Mouse (Mus musculus) erythroblast, adult 5-6 weeks (primary cell): ENCODE data around the gene Pde2a. TPM values are rescaled to one million over a fixed set of nuclear protein-coding genes. Genes with fewer than 3 reads are reported as not detected.

ENCODE experiments used
- ATAC-seq: replicated peaks from 2 replicates; pipeline ENCODE4 v1.8.0; 2016; ENCODE audit warnings: moderate number of reproducible peaks, mild to moderate bottlenecking, moderate TSS enrichment, inconsistent platforms; ENCODE audit not compliant: poor library complexity, low FRiP score, severe bottlenecking
- total RNA-seq, 2 experiments: library from RNA; stranded (forward) in 1 of 2; stranded (reverse) in 1 of 2; fragments of 150-400 nt in 1 of 2; fragments of 200-764, 138-1000 nt in 1 of 2; gene quantifications; 2 replicates each; pipeline versions ENCODE4 v1.2.3 to v1.2.4; 2015 to 2017; ENCODE audit warnings: low replicate concordance in 2 of 2

The Pde2a gene
- total RNA-seq, 2 experiments from 2014 or later = 16.4 to 17.5 TPM

DNA sequence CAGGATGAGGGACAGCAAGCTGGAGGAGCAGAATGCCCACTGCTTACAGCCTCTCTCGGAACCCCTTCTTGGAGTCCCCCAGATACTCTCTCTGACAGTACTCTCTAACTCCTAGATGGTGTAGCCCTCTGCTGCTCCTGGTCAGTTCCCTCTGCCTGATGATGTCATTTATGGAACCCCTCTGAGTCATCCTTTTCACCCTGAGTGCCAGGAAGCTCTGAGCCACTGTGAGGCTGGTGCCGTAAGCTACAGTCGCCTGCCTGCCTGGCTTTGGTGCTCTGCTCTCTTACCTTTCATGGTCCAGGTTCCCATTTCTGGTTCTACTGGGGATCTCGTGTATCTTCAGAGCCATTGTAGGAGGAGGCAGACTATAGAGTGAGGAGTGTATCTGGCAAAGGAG is 24.3 kb upstream of the Pde2a start:
- ATAC-seq = no peak

DNA sequence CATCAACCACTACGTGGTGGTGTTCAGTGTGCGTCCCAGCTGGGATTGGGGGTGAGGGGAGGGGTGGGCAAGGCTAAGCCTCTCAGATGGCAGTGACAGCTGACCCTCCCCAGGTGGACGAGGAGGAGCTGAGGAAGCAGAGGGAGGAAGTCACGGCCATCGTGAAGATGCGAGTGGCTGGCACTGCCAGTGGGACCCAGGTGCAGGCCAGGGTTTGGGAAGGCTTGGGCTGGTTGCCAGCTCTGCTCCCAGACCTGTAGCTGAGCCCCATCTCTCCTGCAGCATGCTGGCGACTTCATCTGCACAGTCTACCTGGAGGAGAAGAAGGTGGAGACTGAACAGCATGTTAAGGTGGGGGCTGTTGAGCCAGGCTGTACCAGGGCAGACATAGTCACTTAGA is 20.0 kb upstream of the Pde2a start:
- ATAC-seq = no peak

- no peak for ATAC-seq
Measured at GRCm38 (mm10) chr7:101403831-101404230, 17.7 kb upstream of the Pde2a start.

DNA sequence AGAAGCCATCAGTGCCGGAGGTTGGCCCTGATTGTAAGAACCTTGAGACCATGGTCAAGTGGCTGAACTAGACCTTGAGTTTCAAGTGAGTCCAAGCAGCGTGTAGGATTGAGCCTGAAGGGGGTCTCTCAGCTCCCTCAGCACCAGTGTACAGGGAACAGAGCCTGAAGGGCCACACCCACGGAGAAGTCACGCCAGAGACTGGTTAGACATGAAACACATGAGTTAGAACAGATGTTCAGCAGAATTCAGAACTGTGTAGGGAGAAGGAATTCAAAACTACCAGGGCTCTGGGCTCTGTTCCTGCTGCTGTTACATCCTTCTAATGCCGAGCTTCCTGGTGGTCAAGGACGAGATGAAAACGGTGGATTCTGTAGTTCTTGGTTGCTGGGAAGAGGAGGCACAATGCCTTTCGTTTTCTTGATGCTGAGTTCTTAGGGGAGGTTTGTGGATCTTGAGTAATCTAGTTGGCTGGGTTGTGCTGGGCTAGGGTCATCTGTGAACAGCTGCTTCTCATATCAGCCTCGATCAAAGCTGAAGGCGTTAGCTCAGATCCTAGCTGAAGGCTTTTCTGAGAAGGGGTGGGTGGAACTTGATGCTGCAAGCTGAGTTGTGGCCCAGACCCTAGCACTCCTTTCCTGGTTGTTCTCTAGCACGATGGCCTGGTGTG is 11.1 kb upstream of the Pde2a start, which contains the start of gene Gm45837:
Gm45837 (plus strand) TSS at position 620 of the 670 bp plus-strand sequence.
- no peak for ATAC-seq

DNA sequence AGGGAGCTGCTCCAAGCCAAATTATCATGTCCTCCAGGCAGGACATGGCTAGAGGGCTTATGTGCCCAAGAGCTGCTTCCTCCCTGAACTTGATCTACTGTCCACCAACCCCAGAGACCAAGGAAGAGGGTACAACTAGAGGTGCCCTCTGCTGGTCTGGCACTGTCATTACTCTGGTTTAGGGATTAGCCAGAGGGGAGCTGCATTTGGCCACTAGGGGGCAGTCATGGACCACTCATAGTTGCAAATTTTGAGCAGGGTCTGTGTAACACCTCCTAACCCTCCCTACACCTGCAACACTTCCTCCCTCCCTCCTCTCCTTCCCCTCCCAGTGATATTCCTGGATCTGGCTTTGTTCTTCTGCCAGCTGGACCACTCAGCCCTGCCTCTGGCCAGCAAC is 8.7 kb upstream of the Pde2a start:
- peak; percentile 80 for ATAC-seq

DNA sequence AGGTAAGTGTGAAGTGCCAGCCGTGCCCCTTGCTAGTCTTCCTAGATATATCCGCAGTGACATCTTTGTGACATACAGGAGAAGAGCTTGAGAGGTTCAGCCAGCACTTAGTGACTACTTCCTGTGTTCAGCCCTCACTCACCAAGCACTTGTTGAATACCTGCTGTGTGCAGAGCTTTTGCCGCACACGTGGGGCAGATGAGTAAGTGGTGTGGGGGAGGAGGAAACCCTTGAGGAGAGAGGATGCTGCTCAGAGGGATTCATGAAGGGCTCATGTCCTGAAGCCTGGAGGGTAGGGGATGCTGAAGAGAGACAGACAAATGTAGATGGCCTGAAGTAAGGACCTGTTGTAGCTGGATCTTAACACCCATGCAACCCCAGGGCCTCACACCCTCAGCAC is 7.3 kb upstream of the Pde2a start:
- ATAC-seq = no peak

DNA sequence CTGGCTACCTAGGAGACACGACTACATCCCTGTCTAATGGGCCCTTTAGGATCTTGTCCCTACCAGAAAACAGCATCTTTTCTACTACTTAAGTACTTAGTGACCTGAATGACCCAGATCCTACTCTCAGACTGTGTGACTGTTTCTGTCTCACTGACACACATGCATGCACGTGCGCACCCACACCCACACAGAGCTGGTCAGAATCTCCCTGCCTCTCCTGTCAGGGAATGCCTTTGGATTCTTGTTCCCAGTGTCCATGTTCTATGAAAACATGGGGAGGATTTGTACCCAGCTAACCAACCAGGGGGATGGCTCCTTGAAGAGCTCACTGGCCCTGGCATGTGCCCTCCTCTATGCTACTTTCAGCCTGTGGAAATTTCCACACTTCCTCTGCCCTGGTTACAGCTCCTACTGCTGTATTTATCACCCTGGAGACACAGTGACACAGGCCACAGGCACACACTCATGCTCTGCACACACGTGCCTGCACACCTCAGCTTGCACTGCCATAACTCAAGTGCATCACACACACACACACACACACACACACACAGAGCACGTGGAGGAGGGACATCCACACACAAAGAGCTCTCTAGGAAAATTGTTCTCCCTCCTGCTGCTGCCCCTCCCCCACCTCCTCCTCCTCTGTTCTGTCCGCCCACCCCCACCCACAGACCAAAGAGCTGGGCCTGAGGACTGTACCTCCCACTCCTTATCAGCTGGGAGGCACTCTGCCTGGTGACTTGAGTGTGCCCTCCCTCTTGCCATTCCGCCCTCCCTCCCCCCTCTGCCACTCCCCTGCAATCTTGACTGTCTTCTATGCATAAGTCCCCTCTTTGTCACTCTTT is 6.6 kb upstream of the Pde2a start:
- no peak for ATAC-seq

GRCm38 (mm10) chr7:101415512-101416100 is 5.9 kb upstream of the Pde2a start:
- ATAC-seq = no peak

GRCm38 (mm10) chr7:101416391-101416790 is 5.1 kb upstream of the Pde2a start:
- ATAC-seq = no peak

- ATAC-seq = no peak
Measured at GRCm38 (mm10) chr7:101419013-101419770, 2.3 kb upstream of the Pde2a start.

DNA sequence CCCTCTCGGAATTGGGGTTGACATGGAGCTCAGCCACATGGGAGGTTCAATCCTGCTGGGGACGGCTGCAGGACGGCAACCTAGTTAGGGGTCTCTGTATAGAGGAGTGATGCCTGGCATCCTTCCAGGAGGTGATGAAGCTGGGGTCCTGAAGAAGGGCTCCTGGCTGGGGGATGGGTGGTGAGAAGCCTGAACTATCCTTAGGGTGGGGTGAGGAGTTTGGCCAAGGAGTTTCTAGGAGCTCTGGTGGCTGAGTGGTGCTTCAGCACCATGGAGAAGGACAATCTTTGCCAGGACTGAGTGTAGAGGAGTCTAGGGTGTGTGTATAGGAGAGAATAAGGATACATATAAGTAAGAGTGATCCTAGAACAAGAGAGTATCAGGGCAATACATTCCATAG is 578 bp downstream of the Pde2a start:
- no peak for ATAC-seq

DNA sequence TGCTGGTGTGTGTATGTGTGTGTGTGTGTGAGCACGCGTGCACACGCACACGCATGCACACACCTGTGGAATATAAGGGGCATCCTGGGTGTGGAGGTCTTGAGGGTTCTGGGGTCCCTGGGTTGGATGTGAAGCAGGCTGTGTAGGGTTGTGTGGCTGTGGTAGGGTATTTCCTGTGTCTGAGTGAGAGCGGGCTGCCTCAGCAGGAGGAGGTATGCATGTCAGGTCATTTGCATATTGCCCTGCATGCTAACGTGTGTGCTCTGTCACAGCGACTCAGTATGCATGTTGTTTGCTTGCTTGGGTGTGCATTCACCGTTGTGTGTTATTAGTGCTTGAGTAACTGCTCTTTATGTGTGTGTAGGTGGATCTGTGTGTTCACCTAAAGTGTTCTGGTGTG is 1.2 kb downstream of the Pde2a start:
- no peak for ATAC-seq

DNA sequence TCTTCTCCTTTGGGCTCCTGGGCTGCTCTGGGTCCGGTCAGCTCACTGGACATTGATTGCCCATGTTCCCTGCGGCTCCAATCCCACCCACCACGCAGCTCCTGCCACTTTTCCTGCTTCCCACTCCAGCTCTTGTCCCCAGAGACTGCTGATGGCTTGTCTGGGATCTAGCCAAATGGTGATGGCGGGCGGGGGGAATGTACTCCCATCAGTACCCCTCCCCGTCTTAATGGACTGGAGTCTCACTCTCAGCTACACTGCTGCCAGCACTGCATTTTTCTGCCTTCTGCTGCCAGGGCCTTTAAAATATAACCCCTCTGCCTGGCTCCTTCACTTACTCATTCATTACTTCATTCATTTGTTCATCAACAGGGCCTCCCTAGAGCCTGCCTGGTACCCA is 2.5 kb downstream of the Pde2a start:
- ATAC-seq = no peak

GRCm38 (mm10) chr7:101426692-101427091 is 5.2 kb downstream of the Pde2a start:
- ATAC-seq = no peak

DNA sequence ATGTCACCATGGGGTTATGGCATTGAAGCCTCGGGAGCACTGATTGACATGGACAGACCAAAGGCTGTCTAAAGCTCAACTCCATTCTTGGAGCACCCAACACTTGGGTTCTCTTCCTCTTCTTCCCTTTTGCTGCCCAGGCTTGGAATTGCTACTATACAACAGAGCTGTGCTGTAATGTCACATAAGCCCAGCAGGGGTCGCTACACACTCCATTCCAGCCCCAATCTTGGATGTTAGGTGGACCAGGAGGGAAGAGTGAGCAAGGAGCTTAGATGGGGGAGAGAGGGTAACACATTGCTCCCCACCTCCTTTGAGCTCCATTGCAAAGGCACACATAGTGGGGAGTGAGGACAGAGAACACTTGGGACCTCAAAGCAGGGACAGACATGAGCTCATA is 6.2 kb downstream of the Pde2a start:
- 0 out of 2 replicates have a peak, but pooled peaks have one; percentile 50 for ATAC-seq

DNA sequence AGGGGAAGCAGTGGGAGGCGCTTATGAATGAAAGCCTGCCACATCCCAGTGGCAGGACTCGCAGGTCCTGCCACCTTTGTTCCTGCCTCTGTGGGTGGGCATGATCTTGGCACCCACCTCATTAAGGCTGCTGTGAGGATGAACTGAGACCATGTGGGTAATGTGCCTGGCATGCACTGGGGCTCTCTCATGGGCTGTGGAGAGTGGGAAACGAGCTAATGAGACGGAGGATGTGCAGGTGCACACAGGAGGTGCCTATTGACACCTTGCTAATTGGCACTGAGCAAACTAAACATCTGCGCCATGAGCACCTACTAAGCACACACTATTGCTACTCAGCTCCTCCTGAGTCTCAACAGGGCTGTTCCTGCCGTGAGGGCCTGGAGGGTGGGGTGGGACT is 13.5 kb downstream of the Pde2a start:
- ATAC-seq = no peak

GRCm38 (mm10) chr7:101437876-101438275 is 16.4 kb downstream of the Pde2a start:
- no peak for ATAC-seq

DNA sequence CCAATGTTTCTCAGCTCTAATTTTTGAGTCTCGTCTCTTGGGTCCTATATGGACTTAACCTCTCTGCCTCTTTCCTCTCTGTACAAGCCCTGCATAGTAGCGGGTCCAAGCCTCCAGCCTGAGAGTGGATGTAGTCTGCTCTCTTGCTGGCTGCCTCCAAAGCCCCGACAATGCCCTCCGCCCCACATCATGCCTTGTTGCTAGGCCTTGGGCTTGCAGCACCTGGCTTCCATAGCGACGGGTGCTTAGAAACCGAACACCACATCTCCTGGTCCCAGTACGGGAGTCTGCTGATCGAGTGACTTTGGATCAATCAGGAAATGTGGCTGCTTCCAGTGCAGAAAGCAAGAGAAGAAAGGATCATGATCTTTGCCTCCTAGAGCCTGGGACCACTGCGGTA is 21.6 kb downstream of the Pde2a start:
- no peak for ATAC-seq

DNA sequence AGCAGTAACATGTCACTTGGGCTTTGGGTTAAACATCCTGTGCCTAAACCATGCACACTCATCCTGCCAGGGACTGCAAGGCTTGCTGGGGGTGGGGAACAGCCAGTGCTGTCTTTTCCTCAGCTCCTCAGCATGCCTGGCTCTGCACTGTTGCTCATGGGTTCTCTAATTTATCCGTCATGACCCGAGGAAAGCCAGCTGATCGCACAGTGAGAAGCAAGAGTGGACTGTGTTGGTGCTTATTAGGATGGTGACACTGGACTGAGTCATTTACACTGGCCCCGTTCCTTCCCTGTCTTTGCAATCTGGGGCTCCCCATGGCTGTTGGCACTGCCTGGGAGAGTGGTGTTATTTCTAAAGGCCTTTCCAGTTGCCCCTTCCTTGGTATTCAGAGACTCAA is 22.7 kb downstream of the Pde2a start:
- ATAC-seq = no peak

DNA sequence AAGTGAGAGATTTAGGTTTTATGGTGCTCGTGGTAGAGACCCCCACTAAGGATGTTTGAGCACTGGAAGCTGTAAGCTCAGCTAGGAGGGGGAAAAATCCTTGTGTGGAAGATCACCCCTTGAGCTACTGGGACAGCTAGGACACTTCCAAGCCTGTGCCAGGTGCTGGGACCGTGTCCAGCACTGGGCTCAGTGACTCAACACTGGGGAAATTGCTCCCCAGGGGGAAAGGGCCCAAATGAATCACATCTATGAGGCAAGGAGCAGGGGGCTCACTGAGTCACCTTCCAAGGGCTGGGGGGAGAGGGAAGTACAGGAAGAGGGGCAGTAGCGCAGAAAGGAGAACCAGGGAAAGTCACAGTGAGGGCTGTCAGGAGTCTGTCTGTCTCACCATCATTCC is 28.4 kb downstream of the Pde2a start:
- ATAC-seq = no peak
